Mouse (Mus musculus): ENCODE results near the gene Pdzd4. TPM values are rescaled to one million over a fixed set of nuclear protein-coding genes. Genes with fewer than 3 reads are reported as not detected.

Pdzd4 gene
- polyA plus RNA-seq, 1 experiment, result 0.36 TPM

DNA sequence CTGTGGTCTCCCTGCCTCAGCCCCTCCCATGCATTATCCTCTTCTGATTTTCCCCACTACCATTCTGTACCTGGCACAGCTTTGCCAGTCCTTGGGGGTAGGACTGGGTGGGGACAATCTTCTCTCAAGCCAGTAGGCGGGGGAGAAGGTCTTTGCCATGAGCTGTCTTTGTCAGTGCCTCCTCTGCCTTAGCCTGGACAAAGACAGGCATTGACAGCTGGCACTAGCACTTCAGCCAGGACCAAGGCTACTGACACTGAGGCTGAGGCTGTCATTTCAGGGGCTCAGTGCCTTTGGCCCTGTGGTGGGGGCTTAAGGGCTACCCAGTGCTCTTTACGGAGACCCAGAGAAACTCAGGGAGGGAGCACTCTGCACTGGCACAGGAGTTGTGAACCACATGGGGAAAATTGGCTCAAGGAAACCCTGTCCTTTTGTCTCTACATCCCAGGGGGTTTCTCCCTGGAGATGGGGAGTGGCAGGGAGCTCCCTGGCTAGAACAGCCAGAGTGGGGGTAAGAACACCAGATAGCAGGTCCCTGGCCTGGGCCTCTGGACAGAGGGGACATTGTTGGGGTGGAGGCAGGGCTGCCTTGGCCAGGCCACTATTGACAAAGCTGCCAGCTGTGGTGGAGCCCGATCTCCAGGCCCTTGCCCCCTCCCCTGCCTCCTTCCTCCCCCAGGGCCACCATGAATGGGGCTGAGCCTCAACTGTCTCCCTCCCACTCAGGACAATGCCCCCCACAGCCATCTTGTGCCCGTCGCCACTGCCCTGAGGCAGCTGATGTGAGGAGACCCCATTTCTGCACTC, 68.2 kb downstream of the Pdzd4 start, which contains the start of gene Plxnb3:
Gene Plxnb3 (plus strand): TSS at position 757 of the 807 bp plus-strand sequence.
- no peaks in the 10 kb centered on the region for H3K4me1 ChIP-seq (ENCODE audit: control insufficient read depth, insufficient read depth, insufficient read length, low read length)
- no peak within 1 kb of the TSS for H3K27ac ChIP-seq (replicated peaks; ENCODE audit: low read depth, low read length)
- no peak within 1 kb of the TSS for H3K4me3 ChIP-seq (ENCODE audit: insufficient read depth, low read depth, low read length)

DNA sequence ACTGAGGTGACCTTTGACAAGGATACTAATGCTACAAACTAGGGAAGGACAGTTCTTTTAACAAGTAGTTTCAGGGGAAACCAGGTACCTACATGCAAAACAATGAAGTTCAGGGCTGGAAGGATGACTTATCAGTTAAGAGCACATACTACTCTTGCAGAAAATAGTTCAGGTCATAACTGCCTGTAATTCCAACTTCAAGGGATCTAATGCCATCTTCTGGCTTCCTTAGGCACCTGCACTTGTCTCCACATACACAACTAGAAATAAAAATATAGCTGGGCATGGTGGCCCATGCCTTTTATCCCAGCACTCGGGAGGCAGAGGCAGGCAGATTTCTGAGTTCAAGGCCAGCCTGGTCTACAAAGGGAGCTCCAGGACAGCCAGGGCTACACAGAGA, 75.8 kb downstream of the Pdzd4 start:
- H3K27ac ChIP-seq (replicated peaks; ENCODE audit: low read depth, low read length), result no peak overlapping the region
- H3K4me1 ChIP-seq (ENCODE audit: control insufficient read depth, insufficient read depth, insufficient read length, low read length), result no peaks in the 10 kb centered on the region
- H3K4me3 ChIP-seq (ENCODE audit: insufficient read depth, low read depth, low read length), result no peak overlapping the region

DNA sequence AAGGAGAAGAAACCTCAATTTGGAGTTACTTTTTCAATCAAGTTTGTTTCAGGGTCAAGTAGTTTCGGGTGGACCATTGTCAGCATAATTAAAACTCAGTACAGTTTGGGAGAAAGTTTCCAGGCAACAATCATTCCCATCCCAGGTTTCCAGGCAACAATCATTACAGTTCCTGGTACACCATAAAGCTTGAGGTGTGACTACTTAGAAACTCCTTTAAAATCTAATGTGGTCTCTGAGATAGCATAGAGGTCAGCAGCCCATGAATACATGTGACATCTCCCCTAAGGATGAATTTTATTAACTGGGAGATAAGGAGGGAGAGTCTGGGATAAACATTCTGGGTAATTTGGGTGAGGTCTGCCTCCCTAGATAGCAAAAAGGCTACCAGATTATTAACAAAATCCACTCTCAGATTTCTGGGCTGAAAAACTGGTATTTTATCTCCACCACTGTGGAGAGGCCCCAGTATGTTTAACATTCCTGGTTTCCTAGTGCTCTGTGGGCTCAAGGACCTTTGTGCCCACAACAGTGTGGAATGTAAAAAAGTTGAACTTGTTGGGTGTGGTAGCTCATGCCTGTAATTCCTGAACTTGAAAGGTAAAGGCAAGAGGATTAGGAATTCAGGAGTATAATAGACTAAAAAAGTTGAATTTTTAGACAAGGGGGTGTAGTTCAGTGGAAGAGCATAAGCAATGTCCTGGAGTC, 79.8 kb downstream of the Pdzd4 start:
- Histone ChIP-seq H3K27ac (replicated peaks; ENCODE audit: low read depth, low read length) (no peak overlapping the region), H3K4me3 (ENCODE audit: insufficient read depth, low read depth, low read length) (no peak overlapping the region), H3K4me1 (ENCODE audit: control insufficient read depth, insufficient read depth, insufficient read length, low read length) (no peaks in the 10 kb centered on the region)

Other genes starting within 250 kb of the Pdzd4 start
- gene Dusp9, start 185.6 kb downstream of the Pdzd4 start, polyA plus RNA-seq (2012; ENCODE audit: insufficient read depth, insufficient read length, missing spikeins), result not detected in 2 replicates
- 1.2 and 1.8 TPM in 2 replicates for gene Pnck, start 164.9 kb downstream of the Pdzd4 start, polyA plus RNA-seq (2012; ENCODE audit: insufficient read depth, insufficient read length, missing spikeins)
- 15.8 and 19.4 TPM in 2 replicates for gene Slc6a8, start 151.8 kb downstream of the Pdzd4 start, polyA plus RNA-seq (2012; ENCODE audit: insufficient read depth, insufficient read length, missing spikeins)
- 350 and 381 TPM in 2 replicates for gene Bcap31, start 108.8 kb downstream of the Pdzd4 start, polyA plus RNA-seq (2012; ENCODE audit: insufficient read depth, insufficient read length, missing spikeins)
- 12.6 and 22.7 TPM in 2 replicates for gene Abcd1, start 108.4 kb downstream of the Pdzd4 start, polyA plus RNA-seq (2012; ENCODE audit: insufficient read depth, insufficient read length, missing spikeins)
- gene Plxnb3, start 67.9 kb downstream of the Pdzd4 start, polyA plus RNA-seq (2012; ENCODE audit: insufficient read depth, insufficient read length, missing spikeins), result 0.33 and 0.55 TPM in 2 replicates
- 0.71 TPM in 1 of 2 replicates, not detected in the other for gene Srpk3, start 50.6 kb downstream of the Pdzd4 start, polyA plus RNA-seq (2012; ENCODE audit: insufficient read depth, insufficient read length, missing spikeins)
- gene Idh3g, start 38.1 kb downstream of the Pdzd4 start, polyA plus RNA-seq (2012; ENCODE audit: insufficient read depth, insufficient read length, missing spikeins), result 1,669 and 1,851 TPM in 2 replicates
- 189 and 210 TPM in 2 replicates for gene Ssr4, start 37.9 kb downstream of the Pdzd4 start, polyA plus RNA-seq (2012; ENCODE audit: insufficient read depth, insufficient read length, missing spikeins)
- gene Avpr2, start 67.1 kb upstream of the Pdzd4 start, polyA plus RNA-seq (2012; ENCODE audit: insufficient read depth, insufficient read length, missing spikeins), result not detected in 2 replicates
- 2.2 and 2.3 TPM in 2 replicates for gene L1cam, start 71.1 kb upstream of the Pdzd4 start, polyA plus RNA-seq (2012; ENCODE audit: insufficient read depth, insufficient read length, missing spikeins)
- gene Arhgap4, start 96.9 kb upstream of the Pdzd4 start, polyA plus RNA-seq (2012; ENCODE audit: insufficient read depth, insufficient read length, missing spikeins), result 0.59 and 1.9 TPM in 2 replicates
- gene Naa10, start 97.0 kb upstream of the Pdzd4 start, polyA plus RNA-seq (2012; ENCODE audit: insufficient read depth, insufficient read length, missing spikeins), result 90.3 and 104 TPM in 2 replicates
- gene Renbp, start 105.9 kb upstream of the Pdzd4 start, polyA plus RNA-seq (2012; ENCODE audit: insufficient read depth, insufficient read length, missing spikeins), result 4.6 and 7.4 TPM in 2 replicates
- gene Hcfc1, start 141.4 kb upstream of the Pdzd4 start, polyA plus RNA-seq (2012; ENCODE audit: insufficient read depth, insufficient read length, missing spikeins), result 15.7 and 22.4 TPM in 2 replicates
- 41.9 and 67.7 TPM in 2 replicates for gene Irak1, start 198.9 kb upstream of the Pdzd4 start, polyA plus RNA-seq (2012; ENCODE audit: insufficient read depth, insufficient read length, missing spikeins)

All from brown adipose tissue, adult 24 weeks (tissue).